Mouse (Mus musculus): ENCODE measurements around the gene Cdh23.

- TF ChIP-seq POLR2A (IDR thresholded peaks at IDR 0.05; ENCODE audit: insufficient read length, low read depth), result no peak
- TF ChIP-seq MYOD1 (IDR thresholded peaks at IDR 0.05; ENCODE audit: control insufficient read depth in 1 of 3, insufficient read length in 2 of 3, low read depth in 2 of 3), result no peak
- no peak for TF ChIP-seq USF1 (IDR thresholded peaks at IDR 0.05; ENCODE audit: low read depth)
- TF ChIP-seq E2F4 (IDR thresholded peaks at IDR 0.05; ENCODE audit: insufficient read depth), result no peak
- TF ChIP-seq MAX (IDR thresholded peaks at IDR 0.05; ENCODE audit: low read depth), result no peak
- no peak for TF ChIP-seq POLR2AphosphoS2 (IDR thresholded peaks at IDR 0.05; ENCODE audit: insufficient read length, low read depth)
- no peak for TF ChIP-seq CEBPB (IDR thresholded peaks at IDR 0.05; ENCODE audit: insufficient read depth, poor library complexity, severe bottlenecking)
- TF ChIP-seq SRF (IDR thresholded peaks at IDR 0.05; ENCODE audit: control insufficient read depth, insufficient read length, low read depth), result no peak
- TF ChIP-seq MYOG (IDR thresholded peaks at IDR 0.05; ENCODE audit: control insufficient read depth in 1 of 3, insufficient read depth in 1 of 3, insufficient read length in 2 of 3, low read depth in 2 of 3), result no peak
- TF ChIP-seq TCF3 (IDR thresholded peaks at IDR 0.05; ENCODE audit: insufficient read length, low read depth), result no peak
- TF ChIP-seq TCF12 (IDR thresholded peaks at IDR 0.05; ENCODE audit: insufficient read depth, poor library complexity, severe bottlenecking), result no peak
Measured at GRCm38 (mm10) chr10:60741435-60741834, 45.1 kb upstream of the Cdh23 start.

All from myocyte (in vitro differentiated cells).